Mouse (Mus musculus): Measurements from ENCODE around the gene Slfn2.
"Not testable (repeated sequence)": the region's sequence is repeated elsewhere in the genome, so short reads cannot be mapped to it uniquely, and the experiment has no call there.

- TF ChIP-seq CTCF (IDR thresholded peaks at IDR 0.05; ENCODE audit: low read depth); EP300 (optimal IDR thresholded peaks at IDR 0.05): not testable (repeated sequence)
Observed at GRCm38 (mm10) chr11:83038686-83039085, 26.2 kb upstream of the Slfn2 start.

All from stomach, postnatal 0 days (tissue).